Mouse (Mus musculus): ENCODE data around the gene Gm2381. TPM values are rescaled to one million over a fixed set of nuclear protein-coding genes. Genes with fewer than 3 reads are reported as not detected.
"Not testable (repeated sequence)": the region's sequence is repeated elsewhere in the genome, so short reads cannot be mapped to it uniquely, and the experiment has no call there.

The Gm2381 gene
- under 1 TPM; 0.07 TPM for total RNA-seq (2021)

GRCm38 (mm10) chr7:42866801-42867458 lies at the start of gene Gm2381:
Gene Gm2381, minus strand, starts transcription at chr7:42867234.
- intact Hi-C loops (cut with DNase I) = not testable (repeated sequence)

DNA sequence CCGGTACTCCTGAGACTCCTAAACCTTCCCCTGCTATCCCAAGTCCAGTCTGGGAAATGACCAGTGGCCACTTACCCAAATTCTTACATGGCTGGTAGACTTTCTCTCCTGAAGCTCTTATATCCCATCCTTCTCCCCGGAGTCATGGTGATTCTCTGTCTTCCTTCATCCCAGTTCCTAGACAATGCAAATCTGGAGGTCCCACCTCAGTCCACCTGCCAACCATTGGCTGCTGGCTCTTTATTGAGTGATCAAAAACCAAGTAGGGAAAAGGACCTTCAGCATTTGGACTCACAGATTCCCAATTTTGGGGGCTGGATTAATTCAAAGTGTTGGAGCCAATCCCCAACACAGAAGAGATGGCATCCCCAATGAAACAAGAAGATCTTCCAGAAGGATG lies 31.0 kb upstream of the Gm2381 start:
- DNase-seq; intact Hi-C loops (cut with DNase I): not testable (repeated sequence)

More at GRCm38 (mm10) chr7:42866801-42867458, at the start of gene Gm2381:
- not testable (repeated sequence) for DNase-seq

DNA sequence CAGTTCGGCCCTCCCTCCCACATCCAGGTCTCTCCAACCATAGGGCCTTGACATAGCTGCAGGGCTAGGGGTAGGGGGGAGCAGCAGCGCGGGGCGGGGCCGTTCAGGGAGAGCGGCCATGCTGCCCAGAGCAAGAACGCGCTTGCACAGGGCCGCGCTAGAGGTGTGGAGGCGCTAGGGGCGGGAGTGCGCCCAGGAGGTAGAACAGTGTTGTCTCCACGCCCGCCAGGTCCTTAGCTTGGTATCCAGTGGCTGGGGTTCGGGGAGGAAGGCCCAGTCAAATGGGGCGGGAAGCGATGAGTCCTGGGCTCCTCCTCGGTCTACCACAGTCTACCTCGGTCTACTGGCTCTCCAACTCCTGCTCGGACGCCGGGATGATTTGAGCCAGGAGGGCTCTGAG lies 11.1 kb upstream of the Gm2381 start:
- intact Hi-C loops (cut with DNase I) = no loop called here

GRCm38 (mm10) chr7:42838366-42838765 lies 28.7 kb downstream of the Gm2381 start:
- DNase-seq; intact Hi-C loops (cut with DNase I): not testable (repeated sequence)

More for the DNA sequence above, 11.1 kb upstream of the Gm2381 start:
- DNase-seq = no peak

GRCm38 (mm10) chr7:42832221-42832620 lies 34.8 kb downstream of the Gm2381 start:
- DNase-seq = no peak
- intact Hi-C loops (cut with DNase I) = no loop called here

- DNase-seq; intact Hi-C loops (cut with DNase I): not testable (repeated sequence)
Measured at GRCm38 (mm10) chr7:42793425-42793824, 73.6 kb downstream of the Gm2381 start, which contains the start of gene Vmn2r62. Gene Vmn2r62, minus strand, starts transcription at chr7:42793525.

Other genes starting within 250 kb of the Gm2381 start
- 1 to 10 TPM; 1.9 to 3.0 TPM for gene Zfp976, start 224.6 kb downstream of the Gm2381 start, total RNA-seq (2021)
- gene Zfp975, start 174.5 kb downstream of the Gm2381 start, total RNA-seq (2021) = 1 to 10 TPM; 4.2 to 5.5 TPM
- not detected for gene Gm17067, start 140.2 kb downstream of the Gm2381 start, total RNA-seq (2021)
- gene Vmn2r62, start 73.7 kb downstream of the Gm2381 start, total RNA-seq (2021) = not detected
- gene Vmn2r63, start 66.6 kb upstream of the Gm2381 start, total RNA-seq (2021) = not detected
- not detected for gene Gm9268, start 151.5 kb upstream of the Gm2381 start, total RNA-seq (2021)
- gene Zfp936, start 247.0 kb upstream of the Gm2381 start, total RNA-seq (2021) = not detected